Mouse (Mus musculus) limb, embryonic 12.5 days (tissue): ENCODE data around the gene Inpp4b. TPM values are rescaled to one million over a fixed set of nuclear protein-coding genes. Genes with fewer than 3 reads are reported as not detected.
"Not testable (repeated sequence)": the region's sequence is repeated elsewhere in the genome, so short reads cannot be mapped to it uniquely, and the experiment has no call there.

Experiments
- ATAC-seq: fragments of 200-750 bp; cut with Nextera tagmentation; 2 replicates; pipeline ENCODE4 v1.8.0; 2017; ENCODE audit warnings: low read depth, moderate TSS enrichment; ENCODE audit not compliant: insufficient number of reproducible peaks, insufficient read depth, low FRiP score, low TSS enrichment
- H3K27ac ChIP-seq: fragments of 300-500 bp; sonication (generic); 2 replicates; pipeline ENCODE4 v1.5.1; 2016; ENCODE audit warnings: mild to moderate bottlenecking, moderate library complexity
- H3K27me3 ChIP-seq: fragments of 300-500 bp; sonication (generic); 2 replicates; pipeline ENCODE4 v1.6.1; 2016; ENCODE audit warnings: mild to moderate bottlenecking, moderate library complexity
- H3K36me3 ChIP-seq: fragments of 300-500 bp; sonication (generic); 2 replicates; pipeline ENCODE4 v1.6.1; 2016; ENCODE audit warnings: mild to moderate bottlenecking, moderate library complexity
- H3K4me1 ChIP-seq: fragments of 300-500 bp; sonication (generic); replicated peaks from 2 replicates; pipeline ENCODE4 v1.6.1; 2016
- H3K4me2 ChIP-seq: fragments of 300-500 bp; sonication (generic); 2 replicates; pipeline ENCODE4 v1.6.1; 2016; ENCODE audit warnings: mild to moderate bottlenecking, moderate library complexity
- H3K4me3 ChIP-seq: fragments of 300-500 bp; sonication (generic); replicated peaks from 2 replicates; pipeline ENCODE4 v1.5.1; 2016; ENCODE audit warnings: mild to moderate bottlenecking
- H3K9ac ChIP-seq: fragments of 300-500 bp; sonication (generic); replicated peaks from 2 replicates; pipeline ENCODE4 v1.6.1; 2016; ENCODE audit warnings: mild to moderate bottlenecking, moderate library complexity
- H3K9me3 ChIP-seq: fragments of 300-500 bp; sonication (generic); 2 replicates; pipeline ENCODE4 v1.6.1; 2016; ENCODE audit warnings: mild to moderate bottlenecking, moderate library complexity
- WGBS: fragments of 180-500 bp; shearing (Covaris S2); methylation state at CpG from one replicate; pipeline ENCODE4 v1.1.7; 2016; 5-methylcytosine and 5-hydroxymethylcytosine counted together
- polyA plus RNA-seq: library from polyadenylated mRNA; unstranded; fragments of >200 nt; fragmentation: Nextera tagmentation; extraction: Ambion mirVana; gene quantifications from 2 replicates; pipeline ENCODE4 v1.2.1, GENCODE M21; 2016

Gene Inpp4b
- polyA plus RNA-seq, 1 experiment from 2014 or later: 15.7 TPM

DNA sequence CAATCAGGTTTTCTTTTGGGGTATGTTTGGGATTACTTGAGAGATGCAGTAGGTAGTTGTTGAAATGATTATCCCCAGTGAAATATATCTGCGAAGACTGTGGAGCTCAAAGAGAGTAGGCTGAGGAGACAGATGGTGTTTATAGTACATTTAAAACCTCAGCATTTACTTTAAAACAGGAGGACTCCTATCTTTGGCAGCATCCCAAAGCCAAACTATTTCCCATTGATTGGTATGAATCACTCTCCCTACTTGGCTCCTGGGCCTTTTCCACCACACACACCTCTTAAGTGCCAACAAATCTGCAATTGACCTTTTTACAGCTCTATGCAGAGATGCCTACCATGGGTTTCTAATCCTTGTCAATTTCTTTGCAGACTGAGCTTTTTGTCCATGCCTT is 654.5 kb downstream of the Inpp4b start:
- Histone ChIP-seq H3K4me2 (no peak overlapping the region), H3K27ac (no peak overlapping the region), H3K9ac (no peak overlapping the region), H3K4me1 (no peaks in the 10 kb centered on the region), H3K27me3 (no peaks in the 10 kb centered on the region), H3K4me3 (no peak overlapping the region), H3K9me3 (no peaks in the 10 kb centered on the region), H3K36me3 (no peaks in the 10 kb centered on the region)
- ATAC-seq: no peak
- 55% methylated on average over 1 of the region's 1 CpGs for WGBS

DNA sequence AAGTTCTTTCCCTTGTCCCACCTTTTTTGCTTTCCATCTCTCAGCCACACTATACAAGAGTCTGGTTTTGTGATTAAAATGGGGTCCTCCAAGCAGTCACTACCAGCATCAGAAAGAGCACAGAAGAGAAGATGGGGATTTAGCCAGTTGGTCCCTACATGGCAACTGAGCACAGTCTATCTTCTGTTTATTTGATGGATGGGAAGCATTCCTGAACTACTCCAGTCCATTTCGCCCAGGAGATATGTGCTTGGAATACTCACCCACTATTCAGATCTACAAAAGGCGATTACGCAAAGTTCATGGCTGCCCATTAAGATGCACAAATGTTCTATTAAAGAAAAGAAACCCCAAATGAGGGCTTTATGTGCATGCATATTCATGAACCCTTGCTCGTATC is 661.8 kb downstream of the Inpp4b start:
- Histone ChIP-seq H3K9ac (no peak overlapping the region), H3K27me3 (no peaks in the 10 kb centered on the region), H3K27ac (no peak overlapping the region)

DNA sequence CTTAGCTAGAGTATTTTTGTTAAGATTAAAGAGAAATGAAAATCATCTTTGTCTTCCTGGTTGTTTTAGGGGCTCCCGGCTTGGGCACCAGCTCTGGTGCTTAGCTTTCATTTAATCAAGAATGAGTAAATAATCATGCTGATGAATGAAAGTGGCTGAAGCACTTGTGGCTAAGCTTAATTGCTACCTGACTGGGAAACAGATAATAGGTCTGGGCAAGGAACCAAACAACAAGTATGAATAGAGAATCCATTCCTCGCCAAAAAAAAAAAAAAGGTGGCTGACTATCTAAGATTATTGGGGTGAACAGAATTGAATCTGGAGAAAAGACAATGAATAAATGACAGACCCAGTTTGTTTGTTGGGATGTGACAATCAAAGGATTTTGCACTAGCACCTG is 663.1 kb downstream of the Inpp4b start:
- Histone ChIP-seq H3K27ac (no peak overlapping the region), H3K36me3 (no peaks in the 10 kb centered on the region), H3K9me3 (no peaks in the 10 kb centered on the region), H3K4me2 (no peak overlapping the region), H3K4me1 (no peaks in the 10 kb centered on the region), H3K4me3 (no peak overlapping the region), H3K9ac (no peak overlapping the region), H3K27me3 (no peaks in the 10 kb centered on the region)
- no peak for ATAC-seq
- WGBS: 90% methylated on average over 2 of the region's 2 CpGs

More for the DNA sequence above, 661.8 kb downstream of the Inpp4b start:
- ATAC-seq: no peak
- Histone ChIP-seq H3K4me2 (no peak overlapping the region), H3K9me3 (no peaks in the 10 kb centered on the region), H3K4me1 (no peaks in the 10 kb centered on the region), H3K4me3 (no peak overlapping the region), H3K36me3 (no peaks in the 10 kb centered on the region)
- WGBS: 94% methylated on average over 4 of the region's 4 CpGs

DNA sequence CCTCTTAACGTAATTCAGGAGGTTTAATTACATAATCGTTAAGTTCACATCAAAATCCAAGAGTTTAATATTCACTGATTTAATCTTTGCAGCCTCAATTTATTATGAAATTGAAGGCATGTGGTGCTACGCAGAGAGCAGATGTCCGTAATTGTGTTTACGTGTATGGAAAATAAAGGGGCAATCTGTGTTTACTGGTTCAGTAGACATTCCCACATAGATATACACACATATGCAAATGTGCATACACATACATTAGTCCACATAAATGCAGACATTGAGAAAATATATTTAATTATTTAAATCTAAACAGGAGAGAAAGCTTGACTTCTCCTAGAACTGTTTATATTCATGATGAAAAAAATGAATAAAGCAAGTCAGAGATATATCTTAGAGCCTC is 675.4 kb downstream of the Inpp4b start:
- ATAC-seq: no peak
- H3K27me3 ChIP-seq: no peaks in the 10 kb centered on the region
- no peak overlapping the region for H3K4me3 ChIP-seq
- H3K4me1 ChIP-seq: no peaks in the 10 kb centered on the region
- no peak overlapping the region for H3K4me2 ChIP-seq
- H3K9me3 ChIP-seq: no peaks in the 10 kb centered on the region
- H3K36me3 ChIP-seq: no peaks in the 10 kb centered on the region
- H3K9ac ChIP-seq: no peak overlapping the region
- 74% methylated on average over 5 of the region's 5 CpGs for WGBS
- no peak overlapping the region for H3K27ac ChIP-seq

DNA sequence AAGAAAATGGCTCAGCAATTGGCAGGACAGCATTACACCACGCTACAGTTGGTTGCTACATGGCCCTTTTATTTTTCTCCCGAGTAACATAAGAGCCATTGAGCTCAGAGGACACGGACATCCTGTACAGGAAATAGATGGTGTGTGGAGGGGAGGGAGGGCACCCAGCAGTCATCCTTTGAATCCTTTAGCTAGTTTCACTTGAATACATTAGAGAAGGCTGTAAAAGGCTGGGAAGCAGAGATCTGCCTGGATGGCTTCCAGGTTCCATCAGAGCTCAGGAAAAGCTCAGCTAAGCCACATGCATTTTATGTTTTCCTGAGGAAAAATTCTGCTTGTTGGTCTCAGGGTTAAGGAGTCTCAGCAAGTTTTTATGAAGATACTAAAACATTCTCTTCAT is 685.0 kb downstream of the Inpp4b start:
- no peak for ATAC-seq
- Histone ChIP-seq H3K27me3 (no peaks in the 10 kb centered on the region), H3K27ac (no peak overlapping the region; the same call in 1 of the 2 replicates), H3K4me2 (no peak overlapping the region; the same call in 1 of the 2 replicates), H3K36me3 (no peaks in the 10 kb centered on the region), H3K4me3 (no peak overlapping the region), H3K9me3 (no peaks in the 10 kb centered on the region), H3K9ac (no peak overlapping the region), H3K4me1 (peaks cover 16% of the 10 kb centered on the region; the same call in 1 of the 2 replicates)
- WGBS: 34% methylated on average over 3 of the region's 3 CpGs

DNA sequence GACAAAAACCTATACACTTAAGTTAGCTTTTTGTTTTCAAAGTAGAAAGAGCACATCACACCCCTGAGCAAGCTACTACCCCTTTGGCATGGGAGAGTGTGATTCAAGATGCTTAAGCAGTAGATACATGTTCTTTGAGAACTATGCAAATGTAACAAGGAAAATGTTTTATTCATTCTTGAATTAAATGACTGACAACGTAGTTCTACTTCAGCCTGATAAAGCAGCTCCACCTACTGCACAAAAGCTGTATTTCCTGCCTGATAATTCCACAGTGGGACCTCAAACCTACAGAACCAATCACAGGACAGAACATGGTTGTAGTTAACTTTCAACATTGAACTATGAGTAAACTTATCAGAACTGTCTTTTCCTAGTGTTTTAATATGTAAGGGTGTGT is 686.5 kb downstream of the Inpp4b start:
- Histone ChIP-seq H3K9me3 (no peaks in the 10 kb centered on the region), H3K4me3 (no peak overlapping the region), H3K36me3 (no peaks in the 10 kb centered on the region), H3K4me2 (no peak overlapping the region), H3K27me3 (no peaks in the 10 kb centered on the region), H3K9ac (no peak overlapping the region), H3K4me1 (peaks cover 16% of the 10 kb centered on the region; the same call in 1 of the 2 replicates), H3K27ac (no peak overlapping the region)
- ATAC-seq: no peak
- 41% methylated on average over 1 of the region's 1 CpGs for WGBS

DNA sequence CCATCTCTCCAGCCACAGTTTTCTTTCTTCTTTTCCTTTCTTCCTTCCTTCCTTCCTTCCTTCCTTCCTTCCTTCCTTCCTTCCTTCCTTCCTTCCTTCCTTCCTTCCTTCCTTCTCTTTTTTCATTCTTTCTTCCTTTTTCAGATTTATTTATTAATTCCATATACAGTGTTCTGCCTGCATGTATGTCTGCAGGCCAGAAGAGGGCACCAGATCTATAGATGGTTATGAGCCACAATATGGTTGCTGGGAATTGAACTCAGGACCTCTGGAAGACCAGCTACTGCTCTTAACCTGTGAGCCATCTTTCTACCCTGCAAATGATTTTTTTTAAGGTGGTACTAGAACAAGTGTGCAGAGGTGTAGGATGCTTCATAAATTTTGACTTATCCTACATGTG is 689.7 kb downstream of the Inpp4b start:
- H3K9ac ChIP-seq, ATAC-seq, H3K4me2 ChIP-seq, H3K9me3 ChIP-seq, H3K36me3 ChIP-seq, H3K4me3 ChIP-seq, H3K27ac ChIP-seq, H3K27me3 ChIP-seq: not testable (repeated sequence)
- peaks cover 11% of the 10 kb centered on the region; the same call in 1 of the 2 replicates for H3K4me1 ChIP-seq

DNA sequence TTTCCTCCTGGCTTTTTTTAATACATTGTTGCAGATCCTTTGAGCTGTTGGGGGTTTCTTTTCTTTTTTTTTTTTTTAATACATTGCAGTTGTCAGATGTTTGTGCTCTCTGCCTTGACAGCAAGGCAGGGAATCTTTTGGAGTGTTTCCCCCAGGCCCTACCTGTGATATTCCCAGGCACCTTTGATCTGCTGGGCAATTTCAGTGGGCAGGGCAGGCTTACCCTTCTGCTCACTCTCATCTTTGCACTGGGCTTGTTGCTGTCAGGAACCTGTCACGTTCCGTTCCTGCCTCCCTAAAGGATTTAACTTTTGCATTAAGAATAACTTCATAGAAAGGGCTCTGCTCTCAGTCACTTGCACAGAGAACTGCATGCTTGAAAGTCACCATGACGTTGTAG is 711.7 kb downstream of the Inpp4b start:
- Histone ChIP-seq H3K4me1 (no peaks in the 10 kb centered on the region), H3K9me3 (no peaks in the 10 kb centered on the region), H3K27me3 (no peaks in the 10 kb centered on the region), H3K9ac (no peak overlapping the region), H3K4me3 (no peak overlapping the region), H3K36me3 (no peaks in the 10 kb centered on the region), H3K27ac (no peak overlapping the region), H3K4me2 (no peak overlapping the region)
- no peak for ATAC-seq
- 69% methylated on average over 3 of the region's 3 CpGs for WGBS

DNA sequence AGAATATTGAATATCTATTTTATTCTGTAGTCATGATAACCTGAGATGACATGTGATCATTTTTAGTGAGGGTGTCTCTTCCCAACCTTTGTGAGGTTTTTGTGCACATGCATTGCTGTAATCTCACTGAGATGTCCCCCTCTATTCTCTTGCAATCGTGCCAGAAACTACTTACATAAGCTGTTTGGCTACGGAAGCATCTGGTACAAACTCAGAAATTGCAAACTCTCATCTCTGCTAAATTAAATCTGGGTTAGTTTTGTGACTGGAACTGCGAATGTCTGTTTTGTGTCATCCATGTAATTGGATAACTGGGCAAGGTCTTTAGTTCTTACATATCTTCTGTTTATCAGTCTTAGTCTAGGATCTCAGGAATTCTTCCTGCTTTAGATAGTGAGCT is 725.3 kb downstream of the Inpp4b start:
- Histone ChIP-seq H3K4me1 (no peaks in the 10 kb centered on the region), H3K9me3 (no peaks in the 10 kb centered on the region), H3K4me2 (no peak overlapping the region), H3K27me3 (no peaks in the 10 kb centered on the region), H3K9ac (no peak overlapping the region), H3K27ac (no peak overlapping the region), H3K4me3 (no peak overlapping the region), H3K36me3 (no peaks in the 10 kb centered on the region)
- no peak for ATAC-seq
- WGBS: 82% methylated on average over 3 of the region's 3 CpGs

DNA sequence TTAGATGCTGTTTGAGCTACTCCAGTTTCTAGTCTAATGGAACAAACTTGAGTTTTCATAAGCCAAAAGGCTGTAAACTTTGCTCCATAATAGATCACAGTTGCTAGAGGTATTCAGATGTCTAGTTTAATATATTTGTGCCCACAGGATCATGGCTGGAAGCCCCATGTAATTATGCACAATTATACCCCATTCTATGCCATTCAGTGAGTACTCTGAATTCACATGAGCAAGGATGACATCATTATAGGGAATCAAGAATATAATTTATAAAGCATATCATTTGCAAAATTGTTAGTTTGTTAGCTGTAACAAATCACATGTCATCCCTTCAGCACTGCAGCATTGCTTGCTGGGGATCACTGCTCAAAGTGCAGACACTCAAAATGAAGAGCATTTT is 736.9 kb downstream of the Inpp4b start:
- no peak for ATAC-seq
- no peaks in the 10 kb centered on the region for H3K4me1 ChIP-seq

DNA sequence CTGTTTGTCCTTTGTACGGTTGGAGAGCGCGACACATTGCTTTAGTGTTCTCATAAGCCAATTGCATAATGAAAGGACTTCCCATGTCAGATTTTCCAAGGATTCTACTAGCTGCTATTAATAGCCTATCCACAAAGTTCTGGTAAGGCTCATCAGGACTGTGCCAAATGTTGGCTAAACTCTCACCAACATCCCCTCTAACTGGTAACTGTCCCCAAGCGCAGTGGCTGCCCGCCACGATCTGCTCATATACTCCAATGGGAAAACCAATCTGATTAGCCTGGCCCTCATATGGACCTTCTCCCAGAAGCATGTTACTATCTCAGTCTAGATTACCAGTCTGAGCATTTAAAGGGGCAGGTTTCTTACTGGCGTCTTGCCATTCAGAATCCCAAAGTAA is 744.3 kb downstream of the Inpp4b start:
- H3K36me3 ChIP-seq, H3K27me3 ChIP-seq, ATAC-seq, H3K27ac ChIP-seq, H3K4me1 ChIP-seq, H3K4me2 ChIP-seq, H3K9me3 ChIP-seq, H3K4me3 ChIP-seq, H3K9ac ChIP-seq: not testable (repeated sequence)
- 94% methylated on average over 7 of the region's 7 CpGs for WGBS

More for the DNA sequence above, 736.9 kb downstream of the Inpp4b start:
- Histone ChIP-seq H3K4me3 (no peak overlapping the region), H3K36me3 (no peaks in the 10 kb centered on the region), H3K27ac (no peak overlapping the region), H3K4me2 (no peak overlapping the region), H3K9ac (no peak overlapping the region), H3K27me3 (no peaks in the 10 kb centered on the region), H3K9me3 (0 out of 2 replicates have a peak, but pooled peaks cover 5% of the 10 kb centered on the region)

DNA sequence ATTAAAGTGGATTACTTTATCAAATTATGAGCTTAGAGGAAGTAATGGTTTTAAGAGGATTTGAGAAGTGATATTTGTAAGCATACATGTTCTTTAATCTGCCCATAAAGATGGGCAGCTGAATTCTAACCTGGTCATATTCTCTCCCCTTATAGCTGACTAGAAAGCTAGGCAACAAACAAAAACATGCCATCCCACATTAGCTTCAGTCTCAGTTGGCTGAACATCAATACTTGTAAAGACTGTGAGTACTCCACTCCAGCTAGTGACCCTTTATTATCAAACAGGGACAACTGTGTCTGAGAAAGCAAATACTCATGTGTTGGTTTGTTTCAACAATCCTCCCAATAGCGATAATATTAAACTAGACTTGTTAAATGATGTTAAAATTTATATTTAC is 748.5 kb downstream of the Inpp4b start:
- no peak overlapping the region for H3K27ac ChIP-seq
- H3K4me1 ChIP-seq: no peaks in the 10 kb centered on the region
- no peak overlapping the region for H3K9ac ChIP-seq
- H3K36me3 ChIP-seq: no peaks in the 10 kb centered on the region
- H3K4me2 ChIP-seq: no peak overlapping the region
- H3K4me3 ChIP-seq: no peak overlapping the region
- no peaks in the 10 kb centered on the region for H3K9me3 ChIP-seq
- no peak for ATAC-seq
- H3K27me3 ChIP-seq: no peaks in the 10 kb centered on the region
- 83% methylated on average over 1 of the region's 1 CpGs for WGBS
